Mouse (Mus musculus) liver, embryonic 15.5 days (tissue): ENCODE results near the gene Tff2. TPM values are rescaled to one million over a fixed set of nuclear protein-coding genes. Genes with fewer than 3 reads are reported as not detected.

Source experiments
- ATAC-seq: fragments of 200-750 bp; cut with Nextera tagmentation; 2 replicates; pipeline ENCODE4 v1.8.0; 2017; ENCODE audit warnings: moderate number of reproducible peaks, mild to moderate bottlenecking, moderate library complexity; ENCODE audit not compliant: insufficient read depth
- H3K27ac ChIP-seq: fragments of 300-500 bp; sonication (generic); replicated peaks from 2 replicates; pipeline ENCODE4 v1.5.1; 2015; ENCODE audit warnings: mild to moderate bottlenecking, inconsistent platforms
- H3K27me3 ChIP-seq: fragments of 300-500 bp; sonication (generic); 2 replicates; pipeline ENCODE4 v1.6.1; 2015; ENCODE audit warnings: mild to moderate bottlenecking, inconsistent platforms
- H3K36me3 ChIP-seq: fragments of 300-500 bp; sonication (generic); replicated peaks from 2 replicates; pipeline ENCODE4 v1.6.1; 2015; ENCODE audit warnings: moderate library complexity, mild to moderate bottlenecking, inconsistent platforms
- H3K4me1 ChIP-seq: fragments of 300-500 bp; sonication (generic); replicated peaks from 2 replicates; pipeline ENCODE4 v1.6.1; 2015; ENCODE audit warnings: inconsistent platforms
- H3K4me2 ChIP-seq: fragments of 300-500 bp; sonication (generic); 2 replicates; pipeline ENCODE4 v1.6.1; 2015; ENCODE audit warnings: moderate library complexity, mild to moderate bottlenecking, inconsistent platforms
- H3K4me3 ChIP-seq: fragments of 300-500 bp; sonication (generic); replicated peaks from 2 replicates; pipeline ENCODE4 v1.5.1; 2015; ENCODE audit warnings: mild to moderate bottlenecking, inconsistent platforms
- H3K9ac ChIP-seq: fragments of 300-500 bp; sonication (generic); 2 replicates; pipeline ENCODE4 v1.6.1; 2015; ENCODE audit warnings: moderate library complexity, mild to moderate bottlenecking, inconsistent platforms
- H3K9me3 ChIP-seq: fragments of 300-500 bp; sonication (generic); replicated peaks from 2 replicates; pipeline ENCODE4 v1.6.1; 2016; ENCODE audit warnings: inconsistent platforms
- WGBS: fragments of 180-500 bp; shearing (Covaris S2); methylation state at CpG from one replicate; pipeline ENCODE4 v1.1.7; 2015; ENCODE audit warnings: mixed read lengths; ENCODE audit not compliant: insufficient replicate concordance; 5-methylcytosine and 5-hydroxymethylcytosine counted together
- polyA plus RNA-seq: library from polyadenylated mRNA; unstranded; fragments of >200 nt; fragmentation: Nextera tagmentation; extraction: Ambion mirVana; gene quantifications from 2 replicates; pipeline ENCODE4 v1.2.1, GENCODE M21; 2015

Tff2 gene
- polyA plus RNA-seq, 1 experiment from 2014 or later = not detected

DNA sequence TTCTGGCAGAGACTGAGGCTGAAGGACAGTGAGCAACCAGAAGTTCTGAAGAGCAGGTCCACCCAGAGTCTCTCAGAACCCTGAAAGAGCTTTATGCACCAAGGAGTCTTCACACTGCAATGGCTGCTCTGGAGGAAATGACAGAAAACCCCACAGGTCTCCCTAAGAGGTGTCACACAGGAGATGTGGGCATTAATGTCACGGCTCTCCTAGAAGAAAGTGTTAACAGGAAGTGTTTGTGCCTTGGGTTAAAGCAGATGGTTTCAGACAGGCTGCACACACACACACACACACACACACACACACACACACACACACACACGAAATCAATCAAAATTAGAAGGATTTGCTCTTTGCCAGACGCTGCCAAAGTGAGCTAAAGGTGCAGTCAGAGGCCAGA is 7.8 kb downstream of the Tff2 start:
- Histone ChIP-seq H3K27me3 (no peaks in the 10 kb centered on the region), H3K27ac (no peak overlapping the region), H3K9ac (no peak overlapping the region), H3K4me3 (no peak overlapping the region), H3K9me3 (no peaks in the 10 kb centered on the region), H3K36me3 (no peaks in the 10 kb centered on the region), H3K4me2 (no peak overlapping the region), H3K4me1 (peaks cover 9% of the 10 kb centered on the region)
- WGBS = 17% methylated on average over 3 of the region's 3 CpGs
- no peak for ATAC-seq

DNA sequence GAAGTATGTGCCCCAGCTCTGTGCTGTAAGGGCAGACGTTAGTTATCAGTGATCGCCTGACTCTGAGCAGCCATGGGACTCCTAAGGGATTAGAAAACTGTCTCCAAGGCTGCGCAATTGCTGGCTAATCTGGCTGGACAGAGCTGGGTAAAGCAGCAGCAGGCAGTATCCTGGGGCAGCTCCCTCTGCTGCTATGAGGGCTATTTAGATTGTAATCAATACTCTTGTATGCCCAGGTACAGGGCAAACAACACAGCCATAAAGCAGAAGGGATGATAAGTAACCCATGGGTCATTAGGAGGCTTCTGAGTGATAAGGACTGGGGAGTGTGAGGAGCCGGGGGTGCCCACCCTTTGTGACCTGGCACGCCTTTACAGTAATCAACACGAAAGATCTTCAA is 9.2 kb downstream of the Tff2 start:
- Histone ChIP-seq H3K9me3 (no peaks in the 10 kb centered on the region), H3K9ac (no peak overlapping the region), H3K4me1 (peaks cover 9% of the 10 kb centered on the region), H3K4me2 (no peak overlapping the region), H3K27ac (no peak overlapping the region), H3K4me3 (no peak overlapping the region), H3K27me3 (no peaks in the 10 kb centered on the region), H3K36me3 (no peaks in the 10 kb centered on the region)
- ATAC-seq = no peak
- 47% methylated on average over 6 of the region's 6 CpGs for WGBS

DNA sequence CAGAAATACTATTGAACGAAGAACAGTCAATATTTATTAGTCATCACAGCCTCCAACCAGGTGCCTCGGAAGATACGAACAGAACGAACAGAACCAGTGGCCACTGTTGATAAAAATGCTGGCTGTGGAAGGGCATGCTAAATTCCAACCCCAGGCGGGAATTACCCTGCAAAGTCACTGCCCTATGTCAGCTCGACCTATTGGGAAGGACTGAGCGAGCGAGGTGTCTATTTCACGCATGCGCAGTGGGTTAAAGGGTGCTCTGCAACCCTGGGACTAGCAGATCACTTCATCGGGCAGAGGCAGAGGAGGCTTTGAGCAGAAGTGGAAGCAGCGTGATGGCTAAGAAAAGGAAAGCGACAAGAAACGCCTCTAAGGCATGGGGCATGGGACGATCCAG is 10.3 kb downstream of the Tff2 start:
- peak overlapping the region; percentile 31 for H3K4me2 ChIP-seq
- H3K9me3 ChIP-seq = no peaks in the 10 kb centered on the region
- no peaks in the 10 kb centered on the region for H3K36me3 ChIP-seq
- H3K4me3 ChIP-seq = no peak overlapping the region
- 52% methylated on average over 15 of the region's 15 CpGs for WGBS
- peak; percentile 70 for ATAC-seq
- no peaks in the 10 kb centered on the region for H3K27me3 ChIP-seq
- peak overlapping the region; percentile 53; the same call in 1 of the 2 replicates for H3K27ac ChIP-seq
- no peak overlapping the region for H3K9ac ChIP-seq
- H3K4me1 ChIP-seq = peaks cover 15% of the 10 kb centered on the region

DNA sequence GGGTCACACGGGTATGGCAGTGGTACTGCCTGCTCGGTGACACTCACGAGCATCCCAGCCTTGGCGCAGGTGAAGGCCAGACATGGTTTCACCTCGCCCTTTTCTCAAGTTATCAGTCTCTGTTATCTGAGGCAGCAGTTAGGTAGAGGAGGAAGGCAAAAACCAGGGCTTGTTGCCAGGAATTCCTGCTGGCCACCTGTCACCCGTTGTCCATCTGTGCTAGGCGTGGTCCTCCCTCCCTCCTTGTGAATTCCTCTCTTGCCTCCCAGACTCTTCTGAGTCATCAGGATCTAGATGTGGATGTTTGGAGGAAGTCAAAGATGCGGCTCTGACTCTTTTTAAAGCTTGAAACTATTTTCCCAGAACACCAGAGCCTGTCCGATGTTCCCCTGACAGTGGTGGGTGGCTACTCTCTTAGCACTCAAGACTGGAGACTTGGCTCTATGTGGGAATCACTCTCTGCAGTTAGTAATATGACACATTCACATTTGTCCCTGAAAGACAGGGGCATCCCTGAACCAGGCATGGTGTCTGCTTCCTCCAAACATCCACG is 12.7 kb downstream of the Tff2 start:
- H3K9ac ChIP-seq = no peak overlapping the region
- H3K4me2 ChIP-seq = no peak overlapping the region
- ATAC-seq = no peak
- H3K4me3 ChIP-seq = no peak overlapping the region
- WGBS = 61% methylated on average over 10 of the region's 10 CpGs
- no peak overlapping the region for H3K27ac ChIP-seq
- peaks cover 10% of the 10 kb centered on the region; the same call in 1 of the 2 replicates for H3K27me3 ChIP-seq
- H3K36me3 ChIP-seq = no peaks in the 10 kb centered on the region
- H3K4me1 ChIP-seq = peaks cover 15% of the 10 kb centered on the region
- no peaks in the 10 kb centered on the region for H3K9me3 ChIP-seq

DNA sequence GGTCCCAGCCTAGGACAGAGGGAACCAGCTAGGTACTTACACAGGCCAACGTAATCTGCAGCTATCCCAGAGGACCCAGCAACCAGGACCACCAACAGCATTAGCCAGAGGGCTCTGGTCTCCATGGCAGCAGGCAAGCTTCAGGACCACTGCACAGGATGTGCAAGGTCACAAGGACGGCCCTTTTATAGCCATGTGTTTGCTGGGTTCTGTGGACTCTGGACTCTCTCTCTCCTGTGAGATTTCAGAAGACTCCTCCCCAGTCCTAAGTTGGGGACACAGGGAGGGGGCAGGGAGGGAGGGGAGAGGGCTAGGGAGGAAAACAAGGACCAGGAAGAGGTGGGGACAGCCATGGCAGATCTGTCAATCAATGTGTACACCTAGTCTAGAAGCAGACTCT is 14.6 kb downstream of the Tff2 start, which contains the start of gene Tff3:
Gene Tff3, minus strand, starts transcription at position 195 of the 400 bp plus-strand sequence.
- Histone ChIP-seq H3K27me3 (peaks cover 10% of the 10 kb centered on the region; the same call in 1 of the 2 replicates), H3K27ac (no peak within 1 kb of the TSS), H3K9ac (no peak within 1 kb of the TSS), H3K9me3 (no peaks in the 10 kb centered on the region), H3K4me1 (peaks cover 8% of the 10 kb centered on the region), H3K4me3 (no peak within 1 kb of the TSS), H3K36me3 (no peaks in the 10 kb centered on the region), H3K4me2 (no peak within 1 kb of the TSS; the same call in none of the 2 replicates)
- no peak; the same call in 1 of the 2 replicates for ATAC-seq
- 35% methylated on average over 2 of the region's 2 CpGs for WGBS

DNA sequence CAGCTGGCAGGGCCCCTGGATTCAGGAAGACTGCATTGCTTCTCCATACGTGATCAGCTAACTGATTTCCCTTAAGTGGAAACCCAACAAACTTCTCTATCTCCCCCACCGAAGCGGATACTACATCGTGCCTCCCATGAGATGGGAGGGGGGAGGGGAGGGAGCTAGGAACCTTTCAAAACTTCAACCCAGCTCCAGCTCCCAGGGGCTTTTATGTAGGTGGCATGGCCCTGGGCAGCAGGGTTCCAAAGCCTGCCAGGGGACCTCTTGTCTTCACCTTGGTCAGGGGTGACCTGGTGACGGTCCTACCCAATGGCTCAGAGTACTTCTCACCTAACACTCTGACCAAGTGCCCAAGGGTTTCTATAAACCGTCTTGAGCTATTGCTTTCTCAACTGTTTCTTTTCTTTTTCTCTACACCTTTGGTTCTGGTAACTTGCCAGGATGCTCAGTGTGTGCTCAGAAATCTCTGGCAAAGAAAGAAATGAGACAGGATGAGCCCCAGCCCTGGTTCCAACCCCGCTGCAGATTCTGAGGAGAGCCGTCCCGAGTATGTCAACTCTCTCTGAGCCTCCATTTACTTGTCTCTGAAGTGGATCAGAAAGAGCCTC is 15.3 kb downstream of the Tff2 start:
- Histone ChIP-seq H3K9me3 (no peaks in the 10 kb centered on the region), H3K27me3 (peaks cover 10% of the 10 kb centered on the region; the same call in 1 of the 2 replicates), H3K4me2 (no peak overlapping the region; the same call in 1 of the 2 replicates), H3K36me3 (no peaks in the 10 kb centered on the region), H3K4me1 (peaks cover 6% of the 10 kb centered on the region; the same call in 1 of the 2 replicates), H3K9ac (no peak overlapping the region), H3K27ac (no peak overlapping the region), H3K4me3 (no peak overlapping the region)
- ATAC-seq = no peak
- WGBS = 59% methylated on average over 9 of the region's 9 CpGs

DNA sequence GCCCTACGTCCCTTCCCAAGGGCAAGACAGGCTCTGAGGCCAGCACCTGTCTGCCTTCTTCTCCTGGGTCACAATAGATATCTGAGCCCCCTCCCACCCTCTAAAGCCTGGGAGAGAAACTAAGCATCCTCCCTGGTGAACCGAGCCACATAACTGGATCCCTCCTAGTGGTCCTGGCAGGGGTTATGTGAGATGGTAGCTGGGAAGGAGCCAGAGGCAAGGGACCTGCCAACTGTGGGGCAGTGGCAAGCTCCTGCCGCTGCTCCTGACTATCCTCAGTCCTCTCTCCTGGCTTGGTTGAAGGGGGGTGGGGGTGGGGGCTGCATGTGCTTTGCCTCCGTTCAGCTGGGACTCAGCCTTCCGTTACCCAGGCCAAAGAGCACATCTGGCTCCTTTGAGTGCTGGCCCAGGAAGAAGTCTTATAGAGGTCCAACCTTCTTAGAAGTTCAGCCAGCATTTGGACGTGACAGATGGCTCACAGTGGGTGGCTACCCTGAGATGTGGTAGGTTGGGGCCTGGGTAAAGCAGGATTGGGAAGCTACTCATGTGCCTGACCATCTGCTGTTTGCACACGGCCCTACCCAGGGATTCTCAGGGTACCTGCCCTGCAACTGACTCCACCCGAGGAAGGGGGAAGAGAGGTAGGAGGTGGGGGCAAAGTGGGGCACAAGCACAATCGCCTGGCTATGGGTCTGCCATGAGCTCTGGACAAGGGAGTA is 18.4 kb downstream of the Tff2 start:
- H3K27ac ChIP-seq = no peak overlapping the region
- no peaks in the 10 kb centered on the region for H3K36me3 ChIP-seq
- ATAC-seq = no peak
- no peaks in the 10 kb centered on the region for H3K9me3 ChIP-seq
- H3K27me3 ChIP-seq = peaks cover 31% of the 10 kb centered on the region
- peaks cover 18% of the 10 kb centered on the region for H3K4me1 ChIP-seq
- no peak overlapping the region for H3K4me2 ChIP-seq
- WGBS = 43% methylated on average over 9 of the region's 9 CpGs
- H3K4me3 ChIP-seq = no peak overlapping the region
- no peak overlapping the region for H3K9ac ChIP-seq

DNA sequence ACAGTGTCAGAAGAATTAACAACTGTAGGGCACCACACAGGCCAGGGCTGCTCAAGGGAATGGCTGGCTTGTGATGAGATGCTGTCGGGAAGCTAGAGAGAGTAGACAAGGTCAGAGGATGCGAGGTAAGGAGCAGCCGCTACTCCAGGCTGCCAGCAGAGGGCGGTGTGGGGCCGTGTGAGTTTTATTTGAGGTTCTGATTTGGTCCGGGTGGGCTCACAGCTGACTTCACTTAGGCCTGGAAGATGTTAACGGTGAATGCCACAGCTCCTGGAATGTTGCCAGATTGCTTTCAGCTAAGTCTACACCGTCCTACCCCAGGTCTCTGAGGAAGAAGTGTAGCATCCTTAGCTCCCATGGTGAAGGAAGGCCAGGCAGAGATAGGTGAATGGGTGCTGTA is 22.1 kb downstream of the Tff2 start:
- Histone ChIP-seq H3K27me3 (peaks cover 25% of the 10 kb centered on the region), H3K4me3 (no peak overlapping the region), H3K9ac (no peak overlapping the region), H3K4me2 (no peak overlapping the region), H3K27ac (no peak overlapping the region), H3K9me3 (no peaks in the 10 kb centered on the region), H3K36me3 (no peaks in the 10 kb centered on the region), H3K4me1 (peaks cover 20% of the 10 kb centered on the region)
- ATAC-seq = 0 out of 2 replicates have a peak, but pooled peaks have one; percentile 34
- 4% methylated on average over 8 of the region's 8 CpGs for WGBS

DNA sequence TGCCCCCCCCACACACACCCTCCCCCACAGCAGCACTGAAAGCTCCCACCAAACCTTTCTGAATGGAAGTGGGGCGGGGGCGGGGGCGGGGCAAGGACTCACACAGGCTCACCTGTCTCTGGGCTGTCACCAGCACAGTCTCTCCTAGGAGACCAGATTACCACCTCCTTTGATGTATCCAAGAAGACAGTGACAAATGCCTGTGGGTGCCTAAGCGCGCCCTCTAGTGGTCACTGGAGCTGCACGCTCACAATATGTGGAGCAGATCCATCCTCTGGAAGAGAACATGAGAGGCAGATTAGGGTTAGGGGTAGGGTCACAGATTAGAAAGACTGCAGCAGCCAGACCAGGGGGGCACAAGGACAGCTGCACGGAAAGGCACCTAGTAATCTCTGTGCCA is 24.7 kb downstream of the Tff2 start:
- Histone ChIP-seq H3K27me3 (peaks cover 23% of the 10 kb centered on the region), H3K36me3 (no peaks in the 10 kb centered on the region), H3K4me1 (peaks cover 26% of the 10 kb centered on the region), H3K4me3 (no peak overlapping the region), H3K4me2 (no peak overlapping the region), H3K9ac (no peak overlapping the region), H3K27ac (no peak overlapping the region), H3K9me3 (no peaks in the 10 kb centered on the region)
- ATAC-seq = peak; percentile 44; the same call in 1 of the 2 replicates
- 3% methylated on average over 7 of the region's 7 CpGs for WGBS

DNA sequence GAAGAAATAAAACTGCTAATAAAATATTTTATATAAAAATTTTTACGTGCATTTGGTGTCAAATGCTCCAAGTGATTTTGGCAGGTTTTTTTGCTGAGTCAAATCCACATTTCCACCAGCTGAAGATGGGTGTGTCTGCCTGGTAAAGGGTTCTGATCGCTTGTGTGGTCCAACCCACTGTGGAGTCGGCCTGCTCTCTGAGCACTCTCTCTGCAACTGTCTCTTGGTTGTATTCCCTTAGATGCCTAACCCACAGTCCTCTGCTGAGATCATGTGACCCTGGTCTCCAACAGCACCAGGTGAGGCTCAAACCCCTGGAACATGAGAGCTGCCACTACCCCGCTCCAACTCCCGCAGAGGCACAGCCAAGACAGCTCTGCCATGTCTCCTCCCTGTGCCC is 26.1 kb downstream of the Tff2 start:
- WGBS = 66% methylated on average over 5 of the region's 5 CpGs
- Histone ChIP-seq H3K4me3 (no peak overlapping the region), H3K27ac (no peak overlapping the region), H3K9me3 (no peaks in the 10 kb centered on the region), H3K36me3 (no peaks in the 10 kb centered on the region), H3K27me3 (peaks cover 21% of the 10 kb centered on the region), H3K9ac (no peak overlapping the region), H3K4me1 (peaks cover 26% of the 10 kb centered on the region), H3K4me2 (no peak overlapping the region)
- ATAC-seq = no peak

DNA sequence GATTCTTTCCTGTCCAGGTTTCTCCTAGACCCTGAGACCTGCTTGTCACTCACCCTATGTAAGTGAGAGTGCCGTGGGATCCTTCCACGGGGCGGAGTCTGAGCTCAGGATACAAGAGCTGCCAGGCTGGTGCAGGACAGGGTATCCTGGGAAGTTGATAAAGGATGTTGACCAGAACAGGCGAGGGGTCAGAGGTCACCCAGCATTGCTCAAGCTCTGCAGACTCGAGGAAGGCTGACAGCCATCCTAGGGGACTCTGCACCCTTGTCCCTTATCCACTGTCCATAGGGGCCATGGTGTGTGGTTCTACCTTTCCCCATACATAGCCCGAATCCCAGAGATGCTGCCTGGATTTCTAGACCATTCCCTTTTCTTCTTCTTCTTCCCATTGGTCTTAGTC is 28.0 kb downstream of the Tff2 start:
- no peak overlapping the region for H3K27ac ChIP-seq
- WGBS = 51% methylated on average over 6 of the region's 6 CpGs
- ATAC-seq = no peak

More for the DNA sequence above, 28.0 kb downstream of the Tff2 start:
- Histone ChIP-seq H3K36me3 (no peaks in the 10 kb centered on the region; the same call in 1 of the 2 replicates), H3K9ac (no peak overlapping the region), H3K9me3 (no peaks in the 10 kb centered on the region), H3K4me3 (no peak overlapping the region), H3K4me2 (no peak overlapping the region), H3K4me1 (peaks cover 16% of the 10 kb centered on the region), H3K27me3 (peaks cover 5% of the 10 kb centered on the region; the same call in 1 of the 2 replicates)
